Mouse (Mus musculus) heart, embryonic 13.5 days (tissue): ENCODE measurements at regions not wholly inside any gene's neighbourhood (a gene's known extent, or its start where the extent isn't known, plus 50 kb on each side); places are given as distances from the start of the nearest gene placed in this dataset.
A peak's percentile ranks its signal among the peaks of the same experiment; 100 is the strongest.

Experiments
- ATAC-seq: fragments of 200-750 bp; cut with Nextera tagmentation; 2 replicates; pipeline ENCODE4 v1.8.0; 2017; ENCODE audit warnings: moderate TSS enrichment; ENCODE audit not compliant: insufficient number of reproducible peaks, low FRiP score, low TSS enrichment; ENCODE audit errors: extremely low read depth
- H3K27ac ChIP-seq: fragments of 300-500 bp; sonication (generic); replicated peaks from 2 replicates; pipeline ENCODE4 v1.5.1; 2015; ENCODE audit warnings: moderate library complexity, mild to moderate bottlenecking, inconsistent platforms
- H3K27me3 ChIP-seq: fragments of 300-500 bp; sonication (generic); replicated peaks from 2 replicates; pipeline ENCODE4 v1.6.1; 2015; ENCODE audit warnings: mild to moderate bottlenecking, inconsistent platforms
- H3K36me3 ChIP-seq: fragments of 300-500 bp; sonication (generic); 2 replicates; pipeline ENCODE4 v1.6.1; 2015; ENCODE audit warnings: mild to moderate bottlenecking, inconsistent platforms
- H3K4me1 ChIP-seq: fragments of 300-500 bp; sonication (generic); 2 replicates; pipeline ENCODE4 v1.6.1; 2015; ENCODE audit warnings: inconsistent platforms
- H3K4me2 ChIP-seq: fragments of 300-500 bp; sonication (generic); 2 replicates; pipeline ENCODE4 v1.6.1; 2015; ENCODE audit warnings: inconsistent platforms, mild to moderate bottlenecking, moderate library complexity
- H3K4me3 ChIP-seq: fragments of 300-500 bp; sonication (generic); 2 replicates; pipeline ENCODE4 v1.5.1; 2015; ENCODE audit warnings: moderate library complexity, mild to moderate bottlenecking, inconsistent platforms
- H3K9ac ChIP-seq: fragments of 300-500 bp; sonication (generic); 2 replicates; pipeline ENCODE4 v1.6.1; 2015; ENCODE audit warnings: inconsistent platforms, mild to moderate bottlenecking, moderate library complexity
- H3K9me3 ChIP-seq: fragments of 300-500 bp; sonication (generic); 2 replicates; pipeline ENCODE4 v1.6.1; 2016; ENCODE audit warnings: inconsistent platforms
- WGBS: fragments of 180-500 bp; shearing (Covaris S2); methylation state at CpG from one replicate; pipeline ENCODE4 v1.1.7; 2015; ENCODE audit warnings: mixed read lengths; 5-methylcytosine and 5-hydroxymethylcytosine counted together

- no peak for ATAC-seq
- no peak overlapping the region for H3K27ac ChIP-seq
- no peak overlapping the region for H3K4me2 ChIP-seq
- no peaks in the 10 kb centered on the region for H3K36me3 ChIP-seq
- H3K27me3 ChIP-seq = no peaks in the 10 kb centered on the region
- peaks cover 46% of the 10 kb centered on the region for H3K4me1 ChIP-seq
- no peaks in the 10 kb centered on the region for H3K9me3 ChIP-seq
- 85% methylated on average over 11 of the region's 11 CpGs for WGBS
- no peak overlapping the region for H3K4me3 ChIP-seq
- H3K9ac ChIP-seq = no peak overlapping the region
Measured at GRCm38 (mm10) chr13:44250474-44251201, 466.1 kb downstream of the Cd83 start.

DNA sequence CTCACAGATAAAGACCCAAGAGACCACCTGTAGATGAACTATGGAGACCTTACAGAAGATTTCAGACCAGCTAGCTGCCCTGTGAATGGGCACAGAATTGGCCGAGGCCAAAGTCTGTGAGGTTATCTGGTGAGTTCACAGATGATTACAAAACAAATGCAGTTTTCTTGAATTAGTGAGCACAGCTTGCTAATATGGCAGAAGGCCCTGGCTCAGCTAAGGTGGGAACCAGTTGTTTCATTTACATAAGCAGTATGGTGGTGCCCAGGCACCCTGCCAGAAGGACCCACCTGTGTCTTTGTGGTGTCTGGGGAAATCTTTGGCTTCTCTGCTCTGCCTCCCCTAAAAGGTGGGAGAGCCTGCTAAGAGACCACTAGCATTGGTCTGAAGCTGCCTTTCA lies 466.9 kb downstream of the Cd83 start:
- ATAC-seq = no peak
- no peaks in the 10 kb centered on the region for H3K36me3 ChIP-seq
- H3K9ac ChIP-seq = no peak overlapping the region
- no peak overlapping the region for H3K4me3 ChIP-seq
- H3K9me3 ChIP-seq = no peaks in the 10 kb centered on the region
- H3K27me3 ChIP-seq = no peaks in the 10 kb centered on the region
- H3K4me2 ChIP-seq = no peak overlapping the region
- peaks cover 45% of the 10 kb centered on the region for H3K4me1 ChIP-seq
- H3K27ac ChIP-seq = no peak overlapping the region
- WGBS = 70% methylated on average over 1 of the region's 1 CpGs

GRCm38 (mm10) chr13:44252496-44252895 lies 467.9 kb downstream of the Cd83 start:
- H3K9ac ChIP-seq = no peak overlapping the region
- H3K36me3 ChIP-seq = no peaks in the 10 kb centered on the region
- H3K4me3 ChIP-seq = no peak overlapping the region
- H3K27ac ChIP-seq = no peak overlapping the region
- no peaks in the 10 kb centered on the region for H3K27me3 ChIP-seq
- 55% methylated on average over 3 of the region's 3 CpGs for WGBS
- no peak overlapping the region for H3K4me2 ChIP-seq
- no peaks in the 10 kb centered on the region for H3K9me3 ChIP-seq
- H3K4me1 ChIP-seq = peaks cover 35% of the 10 kb centered on the region
- no peak for ATAC-seq

GRCm38 (mm10) chr13:44258422-44258821 lies 470.9 kb upstream of the Jarid2 start:
- Histone ChIP-seq H3K9ac (no peak overlapping the region), H3K4me2 (no peak overlapping the region), H3K4me3 (no peak overlapping the region), H3K4me1 (peaks cover 8% of the 10 kb centered on the region), H3K27me3 (no peaks in the 10 kb centered on the region), H3K9me3 (no peaks in the 10 kb centered on the region), H3K27ac (no peak overlapping the region), H3K36me3 (no peaks in the 10 kb centered on the region)
- WGBS = 79% methylated on average over 10 of the region's 10 CpGs
- ATAC-seq = no peak

DNA sequence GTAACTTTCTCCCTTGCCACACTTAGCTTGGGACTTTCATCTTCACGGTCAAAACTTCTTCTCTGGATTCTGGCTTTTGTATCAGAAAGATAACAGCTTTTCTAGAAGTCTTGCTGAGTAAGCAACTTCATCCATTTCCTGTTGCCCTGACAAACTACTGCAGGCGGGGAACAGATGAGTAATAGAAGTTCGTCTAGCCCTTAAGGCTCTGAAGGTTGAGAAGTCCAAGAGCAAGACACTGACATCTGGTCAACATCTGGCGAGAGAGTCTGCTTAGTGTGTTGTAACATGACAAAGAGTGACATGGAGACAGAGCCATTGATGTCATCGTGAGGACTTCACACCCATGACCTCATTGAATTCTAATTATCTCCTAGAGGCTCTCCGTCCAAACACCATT lies 469.2 kb upstream of the Jarid2 start:
- H3K27me3 ChIP-seq = no peaks in the 10 kb centered on the region
- H3K27ac ChIP-seq = 0 out of 2 replicates have a peak overlapping the region, but pooled peaks have one; percentile 9
- 56% methylated on average over 6 of the region's 6 CpGs for WGBS
- H3K9ac ChIP-seq = no peak overlapping the region
- H3K4me2 ChIP-seq = no peak overlapping the region
- no peaks in the 10 kb centered on the region for H3K9me3 ChIP-seq
- ATAC-seq = no peak
- H3K36me3 ChIP-seq = no peaks in the 10 kb centered on the region
- H3K4me3 ChIP-seq = no peak overlapping the region
- H3K4me1 ChIP-seq = peaks cover 8% of the 10 kb centered on the region

DNA sequence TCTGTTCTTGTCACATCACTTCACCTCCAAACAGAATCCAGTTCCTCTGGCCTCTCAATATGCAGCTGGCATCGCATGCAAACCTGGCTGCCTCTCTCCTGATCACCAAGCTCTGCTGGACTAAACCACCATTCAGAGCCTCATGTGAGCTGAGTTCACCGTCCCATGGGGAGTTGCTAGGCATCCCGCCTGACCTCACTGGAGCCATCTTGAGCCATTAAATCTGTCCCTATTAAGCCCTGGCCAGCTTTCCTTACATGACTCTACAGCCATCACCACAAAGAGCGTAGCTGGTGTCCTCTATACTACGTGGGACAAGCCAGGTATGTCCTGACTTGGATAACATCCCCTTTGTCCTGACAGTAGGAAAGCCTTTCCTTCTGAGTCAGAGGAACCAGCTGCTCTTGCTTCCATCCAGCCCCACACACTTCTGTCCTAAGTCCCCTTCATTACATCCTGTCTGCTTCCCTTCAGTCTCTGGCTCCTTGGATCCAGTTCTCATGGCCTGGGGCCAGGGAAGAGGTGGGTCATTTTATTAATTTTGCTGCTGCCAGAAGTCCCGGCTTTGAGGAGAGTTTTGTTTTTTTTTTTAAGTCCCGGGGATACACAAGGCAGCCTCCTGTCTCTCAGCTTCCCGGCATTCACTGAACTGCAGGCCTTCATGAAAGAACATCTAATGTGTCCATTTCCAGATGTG lies 468.5 kb upstream of the Jarid2 start:
- H3K27ac ChIP-seq = peak overlapping the region; percentile 46
- no peak overlapping the region for H3K4me3 ChIP-seq
- no peaks in the 10 kb centered on the region for H3K27me3 ChIP-seq
- no peaks in the 10 kb centered on the region for H3K36me3 ChIP-seq
- no peak for ATAC-seq
- H3K9ac ChIP-seq = no peak overlapping the region
- no peaks in the 10 kb centered on the region for H3K9me3 ChIP-seq
- peaks cover 8% of the 10 kb centered on the region for H3K4me1 ChIP-seq
- 72% methylated on average over 8 of the region's 8 CpGs for WGBS
- no peak overlapping the region for H3K4me2 ChIP-seq

- Histone ChIP-seq H3K4me3 (no peak overlapping the region), H3K27ac (no peak overlapping the region), H3K4me2 (no peak overlapping the region), H3K4me1 (no peaks in the 10 kb centered on the region), H3K36me3 (no peaks in the 10 kb centered on the region), H3K27me3 (no peaks in the 10 kb centered on the region), H3K9ac (no peak overlapping the region), H3K9me3 (no peaks in the 10 kb centered on the region)
- WGBS = 80% methylated on average over 16 of the region's 16 CpGs
- ATAC-seq = no peak
Measured at GRCm38 (mm10) chr13:44272746-44273524, 456.3 kb upstream of the Jarid2 start.

DNA sequence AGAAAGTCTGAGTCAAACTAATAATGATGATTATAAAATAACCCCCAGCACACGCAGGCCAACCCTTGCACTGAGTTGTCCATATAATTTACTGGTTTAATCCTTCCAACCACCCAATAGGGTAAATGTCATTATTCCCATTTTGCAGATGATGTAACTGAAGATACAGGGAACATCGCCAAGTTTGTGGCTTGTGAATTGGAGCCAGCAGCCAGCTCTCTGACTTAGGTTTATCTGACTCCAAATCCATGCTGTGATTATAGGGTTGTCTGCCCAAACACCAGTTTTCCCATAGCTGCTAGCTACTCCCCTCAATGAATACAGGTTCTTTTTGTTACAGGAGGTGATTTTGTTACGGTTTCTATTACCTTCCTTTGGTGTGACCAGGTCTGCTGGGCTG lies 451.3 kb upstream of the Jarid2 start:
- no peak overlapping the region for H3K27ac ChIP-seq
- no peak overlapping the region for H3K4me2 ChIP-seq
- no peak overlapping the region for H3K9ac ChIP-seq
- no peak overlapping the region for H3K4me3 ChIP-seq
- 87% methylated on average over 3 of the region's 3 CpGs for WGBS
- ATAC-seq = no peak
- H3K36me3 ChIP-seq = no peaks in the 10 kb centered on the region
- H3K27me3 ChIP-seq = no peaks in the 10 kb centered on the region
- H3K9me3 ChIP-seq = no peaks in the 10 kb centered on the region
- peaks cover 15% of the 10 kb centered on the region; the same call in 1 of the 2 replicates for H3K4me1 ChIP-seq

DNA sequence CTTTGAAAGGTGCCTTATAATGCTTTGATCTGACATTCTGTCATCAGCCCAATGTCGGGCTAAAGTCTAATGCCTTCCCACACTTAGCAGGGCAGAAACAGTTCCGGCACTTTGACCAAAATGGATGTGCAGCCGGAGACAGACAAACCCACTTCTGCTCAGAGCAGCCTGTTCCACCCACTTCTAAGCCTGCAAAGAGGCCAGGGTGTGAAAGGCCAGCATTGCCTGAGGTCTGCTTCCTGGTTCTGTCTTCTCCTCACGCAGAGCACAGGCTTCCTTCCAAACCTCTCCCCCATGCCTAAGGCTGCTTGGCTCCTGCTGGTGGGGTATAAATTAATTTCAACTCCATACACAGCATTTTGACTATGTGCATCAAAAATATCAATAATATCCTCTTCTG lies 450.2 kb upstream of the Jarid2 start:
- WGBS = 31% methylated on average over 4 of the region's 4 CpGs
- Histone ChIP-seq H3K4me3 (no peak overlapping the region), H3K4me1 (peaks cover 15% of the 10 kb centered on the region; the same call in 1 of the 2 replicates), H3K4me2 (no peak overlapping the region), H3K36me3 (no peaks in the 10 kb centered on the region), H3K27ac (no peak overlapping the region), H3K9ac (peak overlapping the region; percentile 29; the same call in 1 of the 2 replicates), H3K27me3 (no peaks in the 10 kb centered on the region), H3K9me3 (no peaks in the 10 kb centered on the region)
- ATAC-seq = no peak

DNA sequence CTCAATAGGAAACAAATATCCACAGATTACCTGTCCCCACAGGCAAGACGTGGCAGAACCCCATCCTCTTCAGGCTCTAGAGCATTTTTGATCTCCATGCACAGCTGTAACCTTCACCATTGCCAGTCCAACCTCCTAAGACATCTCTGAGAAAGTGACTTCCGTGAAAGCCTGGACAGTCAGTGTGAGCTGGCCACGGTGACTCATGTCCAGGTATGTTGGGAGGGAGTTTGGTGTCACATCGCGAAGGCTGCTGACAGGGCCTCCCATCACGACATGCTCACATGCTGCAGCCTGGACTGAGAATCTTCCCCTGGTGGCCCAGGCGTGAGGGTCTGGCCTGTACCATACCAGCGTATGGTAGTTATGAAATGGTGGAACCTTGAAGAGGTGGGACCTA lies 449.0 kb upstream of the Jarid2 start:
- 86% methylated on average over 8 of the region's 8 CpGs for WGBS
- Histone ChIP-seq H3K4me2 (no peak overlapping the region), H3K9me3 (no peaks in the 10 kb centered on the region), H3K4me3 (no peak overlapping the region), H3K27ac (no peak overlapping the region), H3K9ac (no peak overlapping the region), H3K4me1 (peaks cover 15% of the 10 kb centered on the region; the same call in 1 of the 2 replicates), H3K27me3 (no peaks in the 10 kb centered on the region), H3K36me3 (no peaks in the 10 kb centered on the region)
- no peak for ATAC-seq

- Histone ChIP-seq H3K27ac (no peak overlapping the region), H3K4me1 (peaks cover 15% of the 10 kb centered on the region; the same call in 1 of the 2 replicates), H3K4me3 (no peak overlapping the region), H3K9me3 (no peaks in the 10 kb centered on the region), H3K4me2 (no peak overlapping the region), H3K27me3 (no peaks in the 10 kb centered on the region), H3K36me3 (no peaks in the 10 kb centered on the region), H3K9ac (no peak overlapping the region)
- WGBS = 42% methylated on average over 6 of the region's 6 CpGs
- ATAC-seq = no peak
Measured at GRCm38 (mm10) chr13:44281796-44282195, 447.5 kb upstream of the Jarid2 start.
